Mouse (Mus musculus): Measurements from ENCODE around the gene Armh4.

GRCm38 (mm10) chr14:49703432-49704200 is 79.6 kb downstream of the Armh4 start:
- TF ChIP-seq CTCF (IDR thresholded peaks at IDR 0.05; ENCODE audit: low read depth) (no peak), EP300 (IDR thresholded peaks at IDR 0.05; ENCODE audit: low read depth) (no peak)
